Mouse (Mus musculus) heart, postnatal 36 days (tissue): Measurements from ENCODE around the gene Epb41l5. TPM values are rescaled to one million over a fixed set of nuclear protein-coding genes. Genes with fewer than 3 reads are reported as not detected.

Experiments
- DNase-seq, 2 experiments: peaks; one replicate each; pipeline ENCODE4 v3.0.0; 2021 to 2022
- intact Hi-C: fragments of 180-260 bp; cut with DNase I; formaldehyde crosslinking; loops from one replicate; pipeline ENCODE4 v1.15.1; 2025
- total RNA-seq, 2 experiments: library from RNA; stranded (reverse); gene quantifications; 2 replicates each; pipeline ENCODE4 v1.2.3; 2021

The Epb41l5 gene
- 1 to 10 TPM; 3.5 to 7.2 TPM for total RNA-seq

DNA sequence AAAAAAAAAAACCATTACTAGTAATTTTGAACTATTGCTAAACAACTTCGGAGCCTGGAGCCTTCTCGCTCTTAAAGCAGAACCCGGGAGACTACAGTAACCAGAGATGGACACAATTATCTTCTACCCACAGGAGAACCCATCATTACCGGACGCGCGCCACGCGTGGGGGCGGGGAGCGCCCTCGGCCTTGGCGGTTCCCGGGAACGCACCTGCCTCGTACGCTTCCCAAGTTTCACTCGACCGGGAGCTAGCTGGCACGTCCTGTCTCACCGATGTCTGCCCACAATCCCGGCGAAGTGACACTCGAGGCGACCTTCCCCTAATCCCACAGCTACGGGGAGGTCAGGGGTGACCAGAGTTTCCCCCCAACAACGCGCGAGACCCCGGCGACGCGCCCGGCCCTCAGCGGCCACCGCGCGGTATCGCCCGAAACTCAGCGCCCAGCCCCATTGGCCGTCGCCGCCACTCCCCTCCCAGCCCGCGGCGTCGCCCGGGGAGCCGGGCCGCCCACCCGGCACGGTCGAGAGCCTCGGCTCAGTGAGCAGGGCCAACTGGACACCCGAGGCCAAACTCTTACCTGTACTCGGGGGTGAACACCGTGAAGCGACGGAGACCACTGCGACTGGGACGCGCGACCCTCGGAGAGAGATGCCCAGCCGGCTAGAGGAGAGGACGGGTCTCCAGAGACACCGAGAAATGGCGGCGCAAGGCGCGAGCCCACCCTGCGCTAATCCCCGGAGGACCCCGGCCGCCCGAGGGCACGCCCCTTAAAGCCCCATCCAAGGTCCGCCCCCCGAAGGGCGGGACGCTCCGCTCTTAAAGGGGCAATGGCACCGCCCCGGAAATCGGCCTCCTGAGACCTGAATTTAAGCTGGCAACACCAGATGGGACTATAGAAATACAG lies at the start of gene Epb41l5:
Gene Epb41l5, minus strand, starts transcription at position 796 of the 907 bp plus-strand sequence.
- intact Hi-C loops = loop anchor here (5.0 kb wide), 1 partner anchor 51 kb away; no protein-coding TSS in a partner anchor
- peak; percentile 83 for DNase-seq

DNA sequence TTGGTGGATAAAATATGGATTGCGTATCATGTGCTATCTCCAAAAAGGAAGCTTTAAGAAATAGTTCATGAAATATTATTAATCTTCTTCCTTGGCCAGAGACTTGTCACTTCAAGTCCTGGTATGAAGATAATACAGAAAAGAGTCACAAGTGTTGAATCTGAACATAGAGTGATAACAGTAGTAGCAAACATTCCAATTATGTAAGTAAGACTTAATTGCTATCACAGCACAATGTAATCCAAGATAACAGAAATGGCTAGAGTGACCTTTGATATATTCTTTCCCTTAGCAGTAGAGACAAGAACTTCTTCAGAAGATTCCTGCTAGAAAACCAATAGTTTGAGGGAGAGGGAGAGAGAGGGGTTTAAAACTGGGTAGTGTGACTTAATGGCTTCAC lies 48.1 kb upstream of the Epb41l5 start:
- intact Hi-C loops = no loop called here
- no peak for DNase-seq

DNA sequence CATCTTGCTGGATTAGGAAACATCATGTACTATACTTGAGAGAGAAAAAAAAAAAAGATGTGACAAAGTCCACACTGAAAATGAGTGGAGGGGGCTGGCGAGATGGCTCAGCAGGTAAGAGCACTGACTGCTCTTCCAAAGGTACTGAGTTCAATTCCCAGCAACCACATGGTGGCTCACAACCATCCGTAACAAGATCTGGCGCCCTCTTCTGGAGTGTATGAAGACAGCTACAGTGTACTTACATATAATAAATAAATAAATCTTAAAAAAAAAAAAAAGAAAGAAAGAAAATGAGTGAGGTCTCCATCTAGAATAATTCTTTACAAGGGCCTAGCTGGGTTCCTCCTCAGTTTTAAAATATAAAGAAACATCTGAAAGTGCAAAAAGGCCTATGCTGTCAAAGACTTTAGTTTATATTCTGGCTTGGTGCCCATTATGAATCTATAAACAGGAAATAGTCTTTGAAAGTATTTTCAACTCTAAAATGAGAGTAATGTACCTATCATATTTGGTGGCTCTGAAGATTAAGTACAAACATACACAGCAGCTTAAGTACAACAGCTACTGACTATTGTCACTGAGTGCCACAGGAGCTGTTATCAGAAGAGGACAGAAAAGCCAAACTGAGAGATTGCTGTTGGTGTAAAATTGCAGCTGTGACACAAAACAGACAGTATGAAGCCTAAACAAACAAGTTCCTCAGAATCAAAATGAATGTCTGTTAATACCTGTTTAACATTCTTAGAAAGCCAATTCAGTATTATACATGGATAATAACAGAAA lies 37.2 kb upstream of the Epb41l5 start:
- intact Hi-C loops = no loop called here
- DNase-seq = no peak

DNA sequence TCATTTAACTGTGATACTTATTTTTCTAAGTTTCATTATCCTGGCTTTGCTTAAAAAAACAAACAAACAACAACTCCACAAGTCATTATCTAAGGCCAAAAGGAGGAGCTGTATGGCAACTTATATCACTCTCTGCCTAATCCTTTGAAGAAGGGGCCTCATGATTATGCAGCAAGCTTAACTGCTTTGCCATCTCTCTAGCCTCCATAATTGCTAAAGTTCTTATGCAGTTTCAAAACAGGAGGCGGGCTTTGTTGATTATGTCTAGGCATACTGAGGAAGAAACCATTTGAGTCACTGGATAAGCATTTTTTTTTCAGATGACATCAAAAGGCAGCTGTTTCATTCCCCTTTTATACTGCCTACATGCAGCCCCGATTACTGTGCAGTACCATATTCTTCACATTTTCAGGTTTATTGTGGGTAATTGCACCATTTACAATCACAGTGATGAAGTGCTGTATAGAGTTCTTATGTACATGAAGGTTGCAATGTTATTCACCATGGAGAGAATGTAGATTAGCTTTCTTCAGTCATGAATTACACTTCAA lies 32.9 kb upstream of the Epb41l5 start:
- intact Hi-C loops = no loop called here
- no peak for DNase-seq

DNA sequence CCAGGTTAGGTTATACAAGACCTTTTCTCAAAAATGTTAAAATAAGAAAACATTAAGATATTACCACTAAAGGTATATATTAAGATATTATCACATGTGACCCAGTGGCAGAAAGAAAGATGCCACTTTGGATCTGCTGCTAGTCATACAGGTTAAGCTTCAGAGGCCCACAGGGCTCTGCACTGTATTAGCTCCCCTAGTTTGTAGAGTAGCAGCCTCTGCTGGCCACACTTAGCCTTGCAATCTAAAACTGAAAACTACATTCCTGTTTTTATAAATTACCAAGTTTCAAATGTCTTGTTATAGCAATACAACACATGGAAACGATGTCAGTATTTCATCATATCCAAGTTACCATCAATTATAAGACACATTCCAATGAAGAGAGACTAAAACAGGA lies 26.2 kb upstream of the Epb41l5 start:
- DNase-seq = peak; percentile 15 to 23
- intact Hi-C loops = loop anchor here (1.0 to 5.0 kb wide), 3 partner anchors 126 to 588 kb away; no protein-coding TSS in a partner anchor

DNA sequence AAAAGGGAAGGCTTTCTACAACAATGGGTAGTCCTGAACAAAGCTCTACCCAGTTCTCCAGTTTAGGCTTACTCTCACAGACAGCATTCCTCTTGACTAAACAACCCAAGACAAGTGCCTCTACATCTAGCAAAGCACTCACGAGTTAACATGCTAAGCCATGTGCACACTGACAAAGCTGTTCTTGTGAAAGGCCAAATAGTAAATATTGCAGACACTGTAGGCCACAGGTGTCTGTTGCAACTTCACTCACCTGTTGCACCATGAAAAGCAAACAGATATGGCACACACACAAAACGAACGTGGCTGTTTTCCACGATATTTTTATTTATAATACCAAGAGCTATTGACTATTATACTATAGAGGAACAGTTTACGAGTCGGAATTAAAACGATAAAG lies 18.1 kb upstream of the Epb41l5 start:
- DNase-seq = no peak

DNA sequence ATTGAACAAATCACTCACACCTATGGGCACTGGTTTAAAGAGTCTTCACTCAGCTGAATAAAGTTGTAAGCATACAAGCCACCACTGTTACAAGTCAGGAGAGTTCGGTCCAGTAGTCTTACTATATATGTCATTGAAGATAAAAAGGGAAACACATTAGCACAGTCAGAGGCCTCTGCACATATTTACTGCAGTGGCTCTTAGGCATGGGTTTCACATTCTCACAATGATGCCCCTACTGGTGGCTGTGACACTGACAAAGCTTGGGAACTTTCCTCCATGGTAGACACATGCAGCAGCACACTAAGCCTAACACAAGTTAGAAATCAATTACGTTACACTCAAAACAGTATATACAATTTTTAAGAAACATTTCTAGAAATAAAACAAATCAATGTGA lies 5.5 kb upstream of the Epb41l5 start:
- DNase-seq = no peak
- intact Hi-C loops = no loop called here

More for the DNA sequence above, 18.1 kb upstream of the Epb41l5 start:
- intact Hi-C loops = no loop called here

DNA sequence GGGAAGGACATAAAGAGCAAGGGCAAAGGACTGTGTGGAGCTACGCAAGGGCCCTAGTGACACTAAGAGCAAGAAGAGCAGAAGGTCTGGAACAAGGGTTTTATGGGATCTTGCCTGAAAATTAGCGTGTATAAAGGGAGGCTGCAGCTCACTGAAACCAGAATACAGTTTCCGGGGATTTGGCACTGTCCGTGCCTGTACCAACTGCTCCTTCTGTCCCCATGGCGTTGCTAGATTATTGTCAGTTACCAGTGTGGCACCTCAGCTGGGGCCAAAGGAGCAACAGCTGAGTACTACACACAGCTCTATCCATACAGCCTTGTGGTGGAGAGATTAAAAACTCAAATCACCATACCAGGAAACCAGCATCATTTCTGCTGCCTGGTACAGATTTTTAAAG lies 1.6 kb upstream of the Epb41l5 start:
- intact Hi-C loops = no loop called here

DNA sequence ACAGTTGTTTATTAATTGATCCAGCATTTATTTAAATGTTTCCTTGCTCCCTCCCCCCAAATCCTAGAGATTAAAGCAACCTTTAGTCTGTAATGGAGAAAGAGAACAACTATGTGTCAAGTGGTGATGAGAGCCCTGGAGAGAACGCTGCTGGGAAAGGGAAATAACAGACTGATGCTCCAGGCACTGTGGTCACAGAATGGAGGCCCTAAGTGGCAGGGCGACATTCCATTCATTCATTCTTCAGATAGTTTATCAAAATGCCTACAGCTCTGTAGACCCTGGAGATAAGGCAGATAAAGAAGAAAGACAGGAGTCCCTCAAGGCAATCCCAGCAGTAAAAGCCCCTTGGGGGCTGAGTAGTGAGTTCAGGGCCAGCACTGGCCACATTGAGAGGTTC lies 827 bp upstream of the Epb41l5 start:
- intact Hi-C loops = loop anchor here (5.0 kb wide), 1 partner anchor 52 kb away; no protein-coding TSS in a partner anchor
- no peak for DNase-seq

More for the DNA sequence above, 1.6 kb upstream of the Epb41l5 start:
- no peak for DNase-seq

DNA sequence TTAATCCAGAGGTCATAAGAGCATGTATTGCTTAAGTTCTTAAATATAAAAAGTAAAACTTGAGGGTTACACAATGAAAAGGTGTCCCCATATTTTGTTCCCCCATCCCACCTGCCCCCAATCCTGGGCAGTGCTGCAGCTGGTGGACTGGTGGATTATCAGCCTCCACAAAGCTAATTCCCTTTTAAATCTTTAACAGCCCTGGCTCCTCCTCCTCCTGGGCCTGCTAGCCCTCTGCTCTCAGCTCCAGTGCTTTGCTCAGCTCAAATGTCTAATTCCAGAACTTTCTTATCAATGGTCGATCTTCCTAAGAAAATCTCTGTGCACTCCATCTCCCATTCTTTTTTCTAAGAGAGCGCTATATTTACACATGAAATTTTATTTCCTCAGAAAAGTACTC lies 2.4 kb downstream of the Epb41l5 start:
- intact Hi-C loops = loop anchor here (5.0 kb wide), 1 partner anchor 49 kb away; no protein-coding TSS in a partner anchor
- DNase-seq = no peak

DNA sequence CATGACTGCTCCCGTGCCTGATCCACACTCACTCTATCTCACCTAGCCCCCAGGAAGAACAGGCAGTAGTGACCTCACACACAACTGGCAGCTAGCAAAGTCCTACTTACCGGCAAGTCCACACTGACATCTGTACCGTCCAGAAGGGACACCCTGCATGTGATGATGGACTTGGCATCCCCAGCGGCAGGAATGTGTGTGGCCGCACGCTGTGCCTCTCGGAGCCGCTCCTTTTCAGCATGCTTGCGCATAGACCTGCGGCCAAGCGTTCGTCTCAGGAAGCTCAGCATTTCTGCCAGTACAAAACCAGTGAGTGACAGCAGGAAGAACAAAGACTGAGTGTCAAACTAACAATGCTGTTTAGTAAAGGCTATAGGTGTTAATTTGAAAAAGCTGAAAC lies 6.4 kb downstream of the Epb41l5 start:
- intact Hi-C loops = no loop called here
- peak; percentile 13 to 26 for DNase-seq

DNA sequence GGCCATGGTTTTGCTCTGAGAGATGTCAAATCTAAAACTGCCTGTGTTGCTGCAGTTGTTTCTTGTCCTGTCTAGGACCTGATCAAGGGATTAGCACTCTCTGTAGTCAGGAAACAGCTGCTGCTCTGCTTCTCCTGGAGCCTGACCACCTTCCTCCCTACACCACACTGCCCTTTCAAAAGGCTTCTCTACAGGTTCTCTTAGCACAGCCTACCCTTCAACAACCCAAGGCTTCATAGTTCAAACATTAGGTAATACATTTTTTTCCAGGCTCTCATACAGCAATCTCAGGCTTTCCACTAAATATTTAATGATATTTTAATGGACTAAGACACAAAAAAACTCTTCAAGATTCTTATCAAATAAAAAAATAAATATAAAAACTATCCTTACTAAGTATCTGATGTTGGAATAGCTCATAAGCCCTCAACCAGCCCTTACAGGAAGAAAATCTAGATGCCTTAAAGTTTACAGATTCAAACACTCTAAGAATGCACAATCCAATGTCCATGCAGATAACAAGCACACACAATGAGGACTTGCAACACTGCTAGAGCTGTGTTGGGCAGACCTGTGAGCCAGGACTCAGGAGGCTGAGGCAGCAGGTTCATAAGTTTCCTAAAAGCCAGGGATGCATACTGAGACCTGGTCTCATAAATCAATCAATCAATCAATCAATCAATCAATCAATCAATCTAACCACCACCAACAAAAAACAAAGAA lies 7.5 kb downstream of the Epb41l5 start:
- no peak for DNase-seq
- intact Hi-C loops = no loop called here

DNA sequence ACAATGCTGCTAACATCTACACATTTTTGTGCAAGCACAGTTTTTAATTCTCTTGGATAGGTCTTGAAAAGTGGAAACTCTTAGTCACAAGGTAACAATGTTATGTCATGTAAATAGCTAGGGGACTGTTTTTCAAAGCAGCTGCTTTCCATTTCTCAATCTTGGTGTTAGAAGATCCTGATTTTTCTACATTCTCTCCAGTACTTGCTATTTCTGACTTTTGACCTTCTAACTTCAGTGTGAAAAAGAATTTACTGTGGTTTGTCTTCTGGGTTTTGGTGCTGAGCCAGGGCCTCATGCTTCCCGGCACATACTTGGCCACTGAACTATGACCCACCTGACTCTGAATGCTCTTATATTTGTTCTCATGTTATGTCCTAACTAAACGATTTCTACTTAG lies 8.8 kb downstream of the Epb41l5 start:
- DNase-seq = no peak

DNA sequence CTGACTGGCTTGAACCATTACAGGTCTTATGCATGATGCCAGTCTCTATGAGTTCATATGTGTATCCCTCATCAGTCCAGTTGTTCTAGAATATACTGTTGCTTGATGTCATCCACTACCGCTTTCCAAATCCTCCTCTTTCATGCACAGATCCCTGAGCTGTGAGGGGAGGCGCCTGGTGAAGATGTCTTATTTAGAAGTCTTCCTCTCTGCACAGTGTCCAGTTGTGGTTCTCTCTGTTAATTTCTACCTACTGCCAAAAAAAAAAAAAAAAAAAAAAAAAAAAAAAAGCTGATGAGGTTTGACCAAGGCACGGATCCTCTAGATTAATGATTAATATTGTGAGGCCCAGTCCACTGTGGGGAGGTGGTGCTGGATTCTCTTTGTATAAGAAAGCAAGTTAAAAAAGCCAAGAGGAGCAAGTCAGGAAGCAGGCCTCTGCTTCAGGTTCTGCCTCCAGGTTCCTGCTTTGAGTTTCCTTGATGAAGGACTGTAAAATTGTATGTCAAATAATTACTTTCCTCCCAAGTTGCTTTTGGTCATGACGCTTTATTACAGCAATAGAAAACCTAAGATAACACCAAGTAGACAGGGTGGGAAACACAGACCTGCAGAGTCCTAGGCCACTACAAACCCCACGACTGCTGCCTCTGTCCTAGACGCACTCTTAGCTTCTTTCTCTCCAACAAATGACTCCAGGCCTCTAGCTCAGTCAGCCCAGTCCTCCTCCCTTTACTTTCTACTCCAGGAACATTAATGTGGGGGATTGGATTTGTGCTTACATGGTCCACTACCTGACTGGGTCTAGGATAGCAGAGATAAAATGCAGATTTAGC lies 11.4 kb downstream of the Epb41l5 start:
- no peak for DNase-seq
- intact Hi-C loops = no loop called here

More for the DNA sequence above, 8.8 kb downstream of the Epb41l5 start:
- intact Hi-C loops = no loop called here

DNA sequence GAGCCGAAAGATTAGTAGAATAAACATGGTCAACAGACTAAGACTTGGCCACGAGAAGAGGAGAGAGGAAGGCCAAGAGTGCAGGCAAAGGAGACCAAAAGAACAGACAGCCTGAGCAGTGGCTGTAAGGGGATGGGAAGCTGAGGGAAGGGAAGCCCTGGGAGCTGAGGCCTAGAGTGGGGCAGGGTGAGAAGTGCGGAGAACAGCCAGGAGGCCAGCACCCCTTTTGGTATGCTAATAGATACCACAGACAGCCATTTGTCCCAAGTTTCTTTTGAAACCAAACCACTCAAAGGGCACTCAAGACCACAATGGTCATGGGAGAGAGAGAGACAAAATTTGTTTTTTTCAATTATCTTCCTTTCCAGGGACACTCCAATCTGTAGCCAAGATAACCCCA lies 14.1 kb downstream of the Epb41l5 start:
- no peak for DNase-seq
- intact Hi-C loops = no loop called here

DNA sequence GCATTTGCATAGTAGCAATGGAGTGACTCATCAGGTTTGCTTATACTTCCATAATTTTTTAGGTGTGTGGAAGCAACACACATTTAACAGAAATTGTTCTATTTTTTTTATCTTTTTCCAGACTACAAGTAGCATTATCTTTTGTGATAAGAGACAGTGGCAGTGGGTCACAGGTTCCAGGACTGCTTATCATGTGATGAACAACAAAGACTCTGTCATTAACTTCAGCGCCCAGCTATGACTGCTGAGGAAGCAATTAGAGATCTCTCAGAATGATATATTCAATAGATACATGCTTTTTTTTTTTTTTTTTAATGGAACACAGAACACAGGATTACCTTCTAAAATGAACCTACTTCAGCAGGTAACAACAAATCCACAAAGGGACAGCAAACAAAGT lies 18.4 kb downstream of the Epb41l5 start:
- DNase-seq = no peak
- intact Hi-C loops = no loop called here

DNA sequence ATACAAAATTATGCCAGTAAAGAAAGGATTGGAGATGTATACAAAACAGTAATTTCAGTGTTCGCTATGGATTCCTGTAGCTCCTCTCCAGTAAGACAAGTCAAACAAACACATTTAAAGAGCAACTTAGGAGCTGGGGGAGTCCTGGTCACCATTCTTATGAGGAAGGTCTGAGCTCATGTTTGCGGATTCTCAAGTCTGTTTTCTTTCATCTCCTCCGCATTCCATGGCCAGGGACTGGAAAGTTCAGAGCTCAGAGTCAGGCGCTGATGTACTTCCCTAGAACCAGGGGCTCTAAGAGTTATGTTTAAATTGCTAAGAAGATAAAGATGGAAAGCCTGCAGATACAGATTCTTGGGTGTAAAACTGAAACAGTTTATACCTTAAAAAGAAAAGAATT lies 22.0 kb downstream of the Epb41l5 start:
- DNase-seq = no peak
- intact Hi-C loops = no loop called here

DNA sequence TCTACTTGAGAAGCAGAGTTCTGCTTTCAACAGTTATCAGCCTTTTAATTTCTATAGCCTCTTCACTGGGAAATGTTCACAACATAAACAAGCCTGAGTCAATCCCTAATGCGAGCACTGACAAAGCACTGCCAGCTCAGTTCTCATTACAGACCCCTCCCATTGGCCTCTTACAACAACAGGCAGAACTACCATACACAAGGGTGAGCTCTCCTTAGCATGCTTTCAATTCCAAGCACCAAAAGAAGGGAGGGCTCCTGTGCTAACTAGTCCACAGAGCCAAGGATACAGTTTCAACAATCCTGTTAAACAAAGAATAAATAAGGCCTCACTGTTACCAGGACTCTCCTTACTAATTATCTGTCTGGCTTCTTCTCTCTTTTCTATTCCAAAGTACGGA lies 24.4 kb downstream of the Epb41l5 start:
- DNase-seq = no peak
- intact Hi-C loops = no loop called here

DNA sequence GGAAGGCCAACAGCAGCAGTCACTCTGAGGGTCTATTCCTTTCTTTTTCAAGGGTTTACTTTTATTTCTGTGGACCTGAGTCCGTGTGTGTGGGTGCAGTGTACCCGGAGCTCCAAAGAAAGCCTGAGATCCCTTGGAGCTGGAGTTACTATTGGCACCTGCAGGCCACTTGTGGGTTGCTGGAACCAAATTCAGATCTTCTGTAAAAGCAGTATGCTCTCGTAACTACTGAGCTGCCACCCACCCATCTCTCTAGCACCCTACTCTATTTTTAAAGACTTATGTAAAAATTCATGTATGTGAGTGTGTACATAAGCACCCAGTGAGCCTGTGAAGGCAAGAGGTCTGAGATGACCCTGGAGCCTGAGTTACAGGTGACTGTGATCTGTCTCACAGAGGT lies 43.4 kb downstream of the Epb41l5 start:
- no peak for DNase-seq
- intact Hi-C loops = no loop called here

DNA sequence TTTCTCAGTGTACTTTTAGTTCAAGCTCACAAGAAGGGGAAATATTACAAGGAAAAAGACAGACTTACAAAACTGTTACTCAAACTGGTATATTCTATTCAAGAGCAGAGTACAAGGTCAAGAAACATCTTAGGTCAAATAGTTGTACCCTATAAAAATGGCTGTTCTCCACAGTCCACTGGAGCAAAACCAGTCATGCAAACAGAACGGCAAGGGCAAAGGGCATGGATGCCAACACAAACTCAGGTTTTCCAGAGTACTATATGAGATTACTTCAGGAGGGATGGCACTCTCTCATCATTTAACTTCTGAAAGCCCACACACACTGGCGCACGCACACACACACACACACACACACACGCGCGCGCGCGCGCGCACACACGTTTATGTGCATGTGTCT lies 46.4 kb downstream of the Epb41l5 start:
- no peak for DNase-seq
- intact Hi-C loops = no loop called here
